Mouse (Mus musculus): ENCODE results near the gene Atp2b4. TPM values are rescaled to one million over a fixed set of nuclear protein-coding genes. Genes with fewer than 3 reads are reported as not detected.

The Atp2b4 gene
- total and polyA plus RNA-seq, 3 experiments: 18.8 to 21.1 TPM; not detected in 1

DNA sequence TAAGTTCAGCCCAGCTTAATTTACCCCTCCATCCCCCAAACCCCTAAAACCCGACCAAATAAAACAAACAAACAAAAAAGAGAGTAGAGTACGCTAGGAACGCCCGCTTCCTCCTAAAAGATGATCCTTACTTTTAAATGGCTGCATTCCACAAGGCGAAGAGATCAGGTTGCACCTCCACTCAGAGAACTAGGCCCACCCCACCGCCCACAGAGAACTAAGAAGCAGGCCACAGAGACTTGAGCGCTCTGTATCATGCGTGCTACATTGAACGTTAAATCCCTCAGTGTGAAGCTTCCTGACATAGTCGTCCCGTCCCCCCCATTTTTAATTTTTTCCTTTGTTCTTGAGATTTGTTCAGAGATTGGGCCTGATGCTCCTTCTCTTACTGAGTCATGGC is 68.0 kb downstream of the Atp2b4 start:
- H3K4me1 ChIP-seq (ENCODE audit: control insufficient read depth in 1 of 2, insufficient read depth in 2 of 2, low read length in 2 of 2): peaks cover 5 to 7% of the 10 kb centered on the region in 2 experiments
- H3K4me3 ChIP-seq (ENCODE audit: control insufficient read depth in 1 of 2, insufficient read depth in 1 of 2, low read depth in 2 of 2, low read length in 2 of 2): no peak overlapping the region
- TF ChIP-seq POLR2AphosphoS5 (IDR thresholded peaks at IDR 0.05; ENCODE audit: borderline replicate concordance, low read depth, low read length): no peak
- TF ChIP-seq TBP (IDR thresholded peaks at IDR 0.05; ENCODE audit: low read depth, low read length): no peak
- TF ChIP-seq MYB (IDR thresholded peaks at IDR 0.05; ENCODE audit: low read depth, low read length): no peak
- no peak for TF ChIP-seq MXI1 (IDR thresholded peaks at IDR 0.05; ENCODE audit: low read depth, low read length)
- no peak for TF ChIP-seq SMC3 (IDR thresholded peaks at IDR 0.05; ENCODE audit: low read depth, low read length)
- TF ChIP-seq GABPA (IDR thresholded peaks at IDR 0.05; ENCODE audit: low read depth, low read length): no peak
- no peak for TF ChIP-seq TAL1 (IDR thresholded peaks at IDR 0.05; ENCODE audit: low read length)
- no peak for TF ChIP-seq HCFC1 (IDR thresholded peaks at IDR 0.05; ENCODE audit: low read depth, low read length)
- TF ChIP-seq USF2 (IDR thresholded peaks at IDR 0.05; ENCODE audit: borderline replicate concordance in 1 of 2, insufficient read depth in 1 of 2, low read depth in 1 of 2, low read length in 2 of 2): no peak
- TF ChIP-seq USF1 (IDR thresholded peaks at IDR 0.05; ENCODE audit: low read depth, low read length): no peak
- no peak for TF ChIP-seq MEF2A (IDR thresholded peaks at IDR 0.05; ENCODE audit: extremely low read depth, insufficient replicate concordance, low read depth, low read length, poor library complexity, severe bottlenecking)
- no peak for TF ChIP-seq CTCF (IDR thresholded peaks at IDR 0.05 in 2 of 3, conservative IDR thresholded peaks at IDR 0.05 in 1 of 3; ENCODE audit: control insufficient read depth in 1 of 3, insufficient read depth in 1 of 3, low read depth in 2 of 3, low read length in 3 of 3, poor library complexity in 1 of 3, severe bottlenecking in 1 of 3)
- no peak for TF ChIP-seq MAFK (IDR thresholded peaks at IDR 0.05; ENCODE audit: borderline replicate concordance, low read depth, low read length)
- no peak for TF ChIP-seq POLR2A (IDR thresholded peaks at IDR 0.05; ENCODE audit: control insufficient read depth in 1 of 2, insufficient read depth in 1 of 2, low read depth in 1 of 2, low read length in 2 of 2, poor library complexity in 1 of 2)
- no peak for TF ChIP-seq SIN3A (IDR thresholded peaks at IDR 0.05; ENCODE audit: low read length)
- no peak for TF ChIP-seq RAD21 (IDR thresholded peaks at IDR 0.05; ENCODE audit: low read depth, low read length)
- TF ChIP-seq NELFE (IDR thresholded peaks at IDR 0.05; ENCODE audit: low read depth, low read length): no peak
- no peak for TF ChIP-seq EP300 (IDR thresholded peaks at IDR 0.05; ENCODE audit: low read depth in 1 of 2, low read length in 2 of 2)
- no peak for TF ChIP-seq CHD1 (IDR thresholded peaks at IDR 0.05; ENCODE audit: low read depth, low read length)
- H3K9ac ChIP-seq (ENCODE audit: control insufficient read depth, low read depth, low read length, poor library complexity, severe bottlenecking): no peak overlapping the region
- H3K9me3 ChIP-seq (replicated peaks; ENCODE audit: insufficient read depth, low read length): no peaks in the 10 kb centered on the region
- no peak for DNase-seq (ENCODE audit: low read depth, low spot score)
- H3K36me3 ChIP-seq (ENCODE audit: control insufficient read depth in 1 of 2, insufficient read depth in 2 of 2, low read length in 2 of 2): peaks cover 5 to 9% of the 10 kb centered on the region in 2 experiments
- H3K27ac ChIP-seq (ENCODE audit: control insufficient read depth, low read depth, low read length): no peak overlapping the region
- H3K27me3 ChIP-seq (ENCODE audit: control insufficient read depth in 1 of 2, insufficient read depth in 2 of 2, low read length in 2 of 2): no peaks in the 10 kb centered on the region
- no peaks in the 10 kb centered on the region for H3K79me2 ChIP-seq (ENCODE audit: control insufficient read depth, insufficient read depth, low read length, poor library complexity)

DNA sequence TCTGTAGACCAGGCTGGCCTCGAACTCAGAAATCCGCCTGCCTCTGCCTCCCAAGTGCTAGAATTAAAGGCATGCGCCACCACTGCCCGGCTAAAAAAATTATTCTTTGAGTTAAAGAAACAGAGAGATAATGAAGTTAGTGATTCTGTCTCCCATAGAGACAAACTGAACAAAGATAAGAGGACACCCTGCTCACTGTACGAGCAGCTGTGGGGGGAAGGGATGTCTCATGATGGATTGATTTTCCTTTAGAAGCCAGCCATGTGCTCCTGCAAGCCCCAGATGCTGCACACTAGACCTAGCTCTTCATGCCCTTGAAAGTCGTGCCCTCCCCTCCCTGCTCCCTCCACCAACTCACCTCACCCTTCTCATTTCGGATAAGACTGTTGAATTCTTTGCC is 72.5 kb downstream of the Atp2b4 start:
- no peak overlapping the region for H3K9ac ChIP-seq (ENCODE audit: control insufficient read depth, low read depth, low read length, poor library complexity, severe bottlenecking)
- H3K27ac ChIP-seq (ENCODE audit: control insufficient read depth, low read depth, low read length): peak overlapping the region; percentile 35; the same call in 1 of the 2 replicates
- peaks cover 9 to 10% of the 10 kb centered on the region in 2 experiments for H3K36me3 ChIP-seq (ENCODE audit: control insufficient read depth in 1 of 2, insufficient read depth in 2 of 2, low read length in 2 of 2)
- no peak overlapping the region for H3K4me3 ChIP-seq (ENCODE audit: control insufficient read depth in 1 of 2, insufficient read depth in 1 of 2, low read depth in 2 of 2, low read length in 2 of 2)
- DNase-seq (ENCODE audit: low read depth, low spot score): peak; percentile 56
- H3K79me2 ChIP-seq (ENCODE audit: control insufficient read depth, insufficient read depth, low read length, poor library complexity): no peaks in the 10 kb centered on the region
- H3K4me1 ChIP-seq (ENCODE audit: control insufficient read depth in 1 of 2, insufficient read depth in 2 of 2, low read length in 2 of 2): peaks cover 9 to 11% of the 10 kb centered on the region in 2 experiments
- no peaks in the 10 kb centered on the region for H3K27me3 ChIP-seq (ENCODE audit: control insufficient read depth in 1 of 2, insufficient read depth in 2 of 2, low read length in 2 of 2)
- H3K9me3 ChIP-seq (replicated peaks; ENCODE audit: insufficient read depth, low read length): no peaks in the 10 kb centered on the region
- TF ChIP-seq CTCF (IDR thresholded peaks at IDR 0.05 in 2 of 3, conservative IDR thresholded peaks at IDR 0.05 in 1 of 3; ENCODE audit: control insufficient read depth in 1 of 3, insufficient read depth in 1 of 3, low read depth in 2 of 3, low read length in 3 of 3, poor library complexity in 1 of 3, severe bottlenecking in 1 of 3) (no peak), TAL1 (IDR thresholded peaks at IDR 0.05; ENCODE audit: low read length) (no peak), UBTF (IDR thresholded peaks at IDR 0.05; ENCODE audit: borderline replicate concordance, insufficient read depth, low read depth, low read length) (no peak), TCF12 (IDR thresholded peaks at IDR 0.05; ENCODE audit: low read depth, low read length) (no peak), MAZ (IDR thresholded peaks at IDR 0.05; ENCODE audit: low read depth, low read length) (no peak), ZMIZ1 (IDR thresholded peaks at IDR 0.05; ENCODE audit: low read depth, low read length) (no peak), POLR2AphosphoS2 (IDR thresholded peaks at IDR 0.05; ENCODE audit: low read length) (no peak), MAFK (IDR thresholded peaks at IDR 0.05; ENCODE audit: borderline replicate concordance, low read depth, low read length) (no peak), JUND (IDR thresholded peaks at IDR 0.05; ENCODE audit: low read depth, low read length) (no peak), EP300 (IDR thresholded peaks at IDR 0.05; ENCODE audit: low read depth in 1 of 2, low read length in 2 of 2) (peak in 1 of 2 experiments; percentile 52; a peak in 1 of 4 replicates), BHLHE40 (IDR thresholded peaks at IDR 0.05; ENCODE audit: borderline replicate concordance, low read depth, low read length) (no peak), ELF1 (IDR thresholded peaks at IDR 0.05; ENCODE audit: low read depth, low read length) (no peak), MYC (IDR thresholded peaks at IDR 0.05; ENCODE audit: low read depth, low read length) (peak; percentile 67), MAX (IDR thresholded peaks at IDR 0.05; ENCODE audit: low read length) (peak; percentile 28; the same call in 1 of the 2 replicates), SMC3 (IDR thresholded peaks at IDR 0.05; ENCODE audit: low read depth, low read length) (no peak), NRF1 (IDR thresholded peaks at IDR 0.05; ENCODE audit: insufficient read depth, low read depth, low read length, poor library complexity, severe bottlenecking) (no peak), MEF2A (IDR thresholded peaks at IDR 0.05; ENCODE audit: extremely low read depth, insufficient replicate concordance, low read depth, low read length, poor library complexity, severe bottlenecking) (no peak)

Data from MEL (cell line).